In the genomic region with DNA sequence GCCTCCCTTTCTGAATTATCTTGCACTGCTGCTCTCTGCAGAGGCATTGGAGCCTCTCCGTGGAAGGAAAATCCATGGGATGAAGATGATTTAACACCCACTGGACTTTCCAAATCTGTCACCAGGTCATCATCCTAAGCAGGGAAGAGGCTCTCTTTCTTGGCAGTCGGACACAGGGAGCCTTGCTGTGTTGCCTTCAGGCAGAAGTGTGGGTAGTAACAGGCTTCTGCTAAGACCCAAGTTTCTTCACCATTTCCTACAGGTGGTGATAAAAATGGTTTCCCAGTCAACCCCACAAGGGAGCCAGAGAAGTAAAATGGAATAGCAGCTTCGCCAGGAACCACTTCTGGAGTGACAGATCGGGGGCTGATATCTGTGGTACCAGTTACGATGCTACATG, we compare ENCODE assay signal across 15 mouse cellular contexts.
"Had no signal": no experiment of that assay in that cellular context is flagged by ENCODE, and none has a peak within 500 bp of the region (broad histone marks: within the 10 kb centered on the region; RNA-seq: fewer than 3 reads in every experiment).

No protein-coding gene starts in this region.

- DNase-seq: retina, postnatal 1 day; right cerebral cortex, adult 18-20 months; right cerebral cortex, postnatal 14 days; right cerebral cortex, postnatal 25 days; right cerebral cortex, postnatal 4 days; spleen, adult 18-20 months; thymus, adult 18-20 months; thymus, adult 2 months; thymus, postnatal 14 days; thymus, postnatal 25 days; thymus, postnatal 36 days; thymus, postnatal 4 days had no signal

- H3K4me3 ChIP-seq: neural tube, embryonic 13.5 days; neural tube, embryonic 15.5 days; stomach, embryonic 15.5 days had no signal

- H3K4me1 ChIP-seq: neural tube, embryonic 13.5 days; neural tube, embryonic 15.5 days; stomach, embryonic 15.5 days had no signal
